Mouse (Mus musculus): ENCODE data around the gene 4930426L09Rik.
"Not testable (repeated sequence)": the region's sequence is repeated elsewhere in the genome, so short reads cannot be mapped to it uniquely, and the experiment has no call there.

Gene 4930426L09Rik

DNA sequence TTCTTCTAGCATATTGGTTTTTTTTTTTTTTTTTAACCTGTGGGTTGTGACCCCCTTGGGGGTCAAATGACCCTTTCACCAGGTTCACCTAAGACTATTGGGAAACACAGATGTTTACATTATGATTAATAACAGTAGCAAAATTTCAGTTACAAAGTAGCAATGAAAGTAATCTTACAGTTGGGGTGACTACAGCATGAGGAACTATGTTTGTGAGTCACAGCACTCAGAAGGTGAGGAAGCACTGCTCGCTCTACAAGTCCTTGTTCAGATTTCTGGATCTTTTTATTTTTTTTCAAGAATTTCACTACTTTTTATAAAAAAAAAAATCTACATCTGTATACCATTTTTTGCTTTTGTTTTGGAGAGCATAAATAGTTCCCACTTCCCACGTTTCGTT lies 26.6 kb upstream of the 4930426L09Rik start:
- DNase-seq: no peak

DNA sequence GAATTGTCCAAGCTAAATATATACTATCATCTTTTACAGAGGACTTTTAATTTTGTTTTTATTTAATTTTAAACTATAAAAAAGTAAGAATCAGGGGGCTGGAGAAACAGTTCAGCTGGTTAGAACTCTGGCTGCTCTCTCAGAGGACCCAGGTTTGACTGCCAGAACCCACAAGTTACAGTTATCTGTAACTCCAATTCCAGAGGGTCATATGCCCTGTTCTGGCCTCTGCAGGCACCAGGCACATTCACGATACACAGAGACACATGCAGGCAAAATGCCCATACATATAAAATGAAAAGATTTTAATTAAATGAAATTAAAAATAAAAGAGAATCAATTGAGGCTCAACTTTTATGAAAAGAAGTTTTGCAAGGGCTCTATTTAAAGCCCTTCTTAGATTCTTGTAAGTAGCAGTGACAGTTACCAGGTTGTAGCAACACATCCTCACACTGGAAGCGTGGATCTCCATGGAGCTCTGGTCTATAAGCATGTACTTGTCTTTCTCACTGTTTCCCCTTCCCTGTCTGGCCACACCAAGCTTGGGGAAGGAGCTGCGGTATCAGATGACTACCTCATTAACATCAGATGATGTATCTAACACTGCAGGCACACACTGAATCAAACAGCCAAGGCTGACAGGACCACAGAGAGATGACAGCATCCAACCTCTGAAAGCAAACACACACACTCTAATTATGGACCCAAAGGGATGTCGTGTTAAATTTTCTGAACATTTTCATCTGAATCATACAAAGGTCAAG lies 23.1 kb upstream of the 4930426L09Rik start:
- DNase-seq: no peak

DNA sequence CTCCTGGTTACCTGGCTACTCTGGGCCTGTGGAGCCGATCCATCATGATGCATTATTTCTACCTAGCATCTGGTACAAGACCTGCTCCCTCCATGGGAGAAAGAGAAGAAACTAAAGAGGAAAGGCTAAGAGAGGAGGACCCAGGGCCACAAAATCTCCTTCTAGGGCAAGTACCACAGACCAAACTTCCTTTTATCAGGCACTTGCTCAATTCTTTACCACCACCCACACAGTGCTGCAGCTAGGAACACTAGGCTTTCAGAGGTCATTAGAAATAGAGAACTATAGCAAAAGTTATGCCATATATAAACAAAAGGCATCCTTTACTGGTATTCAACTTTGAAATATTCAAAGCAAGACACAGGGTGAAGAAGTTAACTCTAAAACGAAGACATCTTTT lies 22.0 kb upstream of the 4930426L09Rik start:
- no peak for DNase-seq

DNA sequence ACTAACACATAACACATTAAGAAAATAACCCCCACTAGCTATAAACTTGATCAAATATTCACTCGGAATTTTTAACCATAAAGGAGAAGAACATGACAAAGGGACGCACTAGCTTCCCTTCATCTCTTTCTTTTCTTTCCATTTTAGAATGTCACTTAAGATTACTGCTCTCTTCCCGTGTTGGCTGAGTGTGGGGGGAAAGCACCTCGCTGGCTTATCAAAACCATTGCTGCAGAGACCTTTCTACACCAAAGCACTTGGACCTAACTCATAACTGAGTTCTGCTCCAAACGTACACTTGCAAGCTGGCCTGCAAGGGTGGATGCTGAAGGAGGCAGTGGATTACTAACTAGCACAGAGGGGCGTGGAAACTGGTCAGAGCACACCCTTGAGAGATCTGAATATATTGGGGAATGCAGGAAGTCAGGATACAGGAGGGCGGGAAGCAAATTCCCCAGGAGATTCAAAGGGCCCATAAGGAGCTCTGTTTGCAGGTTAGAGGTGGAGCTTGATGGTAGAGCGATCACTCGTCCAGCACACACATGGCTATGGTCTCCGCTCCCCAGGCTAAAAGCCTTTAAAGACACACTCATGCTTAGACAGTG lies 20.8 kb upstream of the 4930426L09Rik start:
- DNase-seq: no peak

DNA sequence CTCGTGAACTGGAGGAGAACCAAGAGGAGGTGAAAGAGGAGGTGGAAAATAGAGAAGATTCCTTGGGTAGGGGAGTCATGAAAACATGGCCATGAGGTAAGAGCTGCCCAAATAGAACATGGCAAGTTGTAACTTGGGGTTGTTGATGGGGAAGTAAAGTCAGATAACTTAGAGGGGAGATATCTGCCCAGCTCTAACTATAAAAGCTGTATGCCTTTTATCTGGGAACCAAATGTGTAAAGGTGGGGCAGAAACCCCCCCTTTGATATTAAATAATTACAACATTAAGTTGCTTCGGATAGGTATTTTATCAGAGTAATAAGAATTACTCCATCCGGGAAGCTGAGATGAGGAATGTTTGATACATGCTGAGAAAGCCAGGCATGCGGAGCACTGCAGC lies 19.1 kb upstream of the 4930426L09Rik start:
- no peak for DNase-seq

DNA sequence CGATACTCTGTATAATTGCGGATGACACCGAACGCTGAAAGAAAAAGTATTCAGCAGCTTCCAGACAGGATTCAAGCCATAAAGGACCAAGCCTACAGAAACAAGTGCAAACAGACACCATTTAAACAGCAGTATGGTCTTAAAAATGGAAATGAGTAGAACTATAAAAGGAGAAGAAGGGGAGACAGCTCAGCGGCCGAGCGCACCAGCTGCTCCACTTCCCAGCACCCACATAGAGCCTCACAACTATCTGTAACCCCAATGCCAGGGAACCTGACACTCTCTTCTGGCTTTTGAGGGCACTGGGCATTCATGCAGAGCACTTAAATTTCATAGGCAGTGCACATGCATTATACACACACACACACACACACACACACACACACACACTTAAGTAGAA lies 18.5 kb upstream of the 4930426L09Rik start:
- no peak for DNase-seq

DNA sequence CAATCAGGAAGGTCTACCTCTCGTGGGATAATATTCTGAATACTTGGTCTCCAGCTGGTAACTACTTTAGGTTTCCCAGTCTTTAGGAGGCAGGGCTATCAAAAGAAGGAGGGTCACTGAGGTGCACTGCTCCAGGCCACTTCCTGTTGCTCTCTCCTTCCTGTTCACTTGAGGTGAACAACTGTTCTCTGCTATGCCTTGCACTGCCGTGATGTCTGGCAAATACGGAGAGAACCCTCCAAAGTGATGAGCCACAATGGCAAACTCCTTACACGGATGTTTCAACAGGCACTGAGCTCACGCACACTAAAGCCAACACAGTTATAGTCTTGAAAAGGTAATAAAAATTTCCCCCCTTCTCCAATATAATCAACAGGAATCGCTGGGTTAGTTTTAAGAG lies 15.6 kb upstream of the 4930426L09Rik start:
- DNase-seq: no peak

DNA sequence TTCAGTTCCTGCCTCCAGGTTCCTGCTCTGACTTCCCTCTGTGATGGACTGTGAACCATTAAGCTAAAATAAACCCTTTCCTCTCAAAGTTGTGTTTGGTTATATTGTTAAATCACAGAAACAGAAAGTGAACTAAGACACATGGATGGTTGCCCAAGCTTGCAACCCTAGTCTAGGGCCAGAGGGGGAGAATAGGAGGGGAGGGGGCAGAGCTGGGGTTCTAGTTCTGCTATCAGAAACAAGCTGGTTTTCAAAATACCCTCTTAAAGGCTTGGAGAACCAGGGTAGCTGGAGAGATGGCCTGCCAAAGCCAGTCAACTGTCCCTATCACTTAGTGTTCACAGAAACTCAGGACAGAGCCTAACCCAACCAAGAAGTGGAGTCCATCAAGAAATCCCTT lies 14.6 kb upstream of the 4930426L09Rik start:
- no peak for DNase-seq

DNA sequence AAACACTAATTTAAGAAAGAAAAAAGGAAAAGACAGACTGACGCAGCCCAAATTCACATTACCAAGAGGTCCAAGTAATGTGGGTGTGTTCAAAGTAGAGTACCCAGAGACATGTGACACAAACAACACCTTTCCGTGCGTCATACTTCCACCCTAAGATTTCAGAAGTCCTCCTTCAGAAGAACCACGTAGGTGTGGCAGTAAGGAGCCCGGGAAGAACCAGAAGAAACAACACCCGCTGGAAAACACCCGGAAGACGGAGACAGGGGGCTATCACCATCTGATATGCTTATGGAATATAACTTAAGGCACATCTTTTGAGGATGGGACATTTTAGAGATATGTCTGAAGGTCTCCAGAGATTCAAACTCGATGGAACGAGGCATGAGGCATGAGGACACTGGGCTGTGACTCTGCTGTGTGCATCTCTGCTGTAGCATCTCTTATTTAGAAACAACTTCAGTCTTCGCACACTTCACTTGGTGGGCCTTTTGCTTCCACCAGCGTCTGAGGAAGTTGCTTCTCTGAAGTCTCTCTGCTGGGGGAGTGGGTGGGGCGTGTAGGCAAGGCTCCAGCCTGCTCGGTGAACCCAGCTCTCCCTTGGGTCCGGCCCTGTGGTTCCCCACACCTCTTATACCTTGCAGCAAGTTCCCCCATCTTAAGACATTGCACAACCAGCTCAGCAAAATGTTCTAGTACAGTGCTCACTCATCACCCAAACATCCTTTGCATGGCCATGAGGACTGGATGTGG lies 13.9 kb upstream of the 4930426L09Rik start:
- no peak for DNase-seq

DNA sequence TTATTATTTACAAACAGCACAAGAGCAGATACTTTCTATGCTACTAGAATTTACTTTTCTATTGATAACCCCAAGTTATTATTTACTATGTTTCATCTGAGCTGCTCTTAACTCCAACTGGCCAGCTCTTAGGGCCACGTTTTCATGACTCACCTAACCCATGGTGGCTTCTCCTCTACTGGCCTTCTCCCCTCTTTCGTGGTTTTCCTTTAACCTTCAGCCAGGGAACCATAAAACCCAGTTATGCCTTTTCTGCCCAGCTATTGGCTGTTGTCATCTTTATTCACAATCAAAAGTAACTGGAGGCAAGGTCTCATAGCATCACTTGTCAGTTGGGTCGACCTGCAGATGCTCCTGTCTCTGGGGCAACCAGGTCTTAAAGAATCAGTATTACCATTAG lies 12.6 kb upstream of the 4930426L09Rik start:
- no peak for DNase-seq

DNA sequence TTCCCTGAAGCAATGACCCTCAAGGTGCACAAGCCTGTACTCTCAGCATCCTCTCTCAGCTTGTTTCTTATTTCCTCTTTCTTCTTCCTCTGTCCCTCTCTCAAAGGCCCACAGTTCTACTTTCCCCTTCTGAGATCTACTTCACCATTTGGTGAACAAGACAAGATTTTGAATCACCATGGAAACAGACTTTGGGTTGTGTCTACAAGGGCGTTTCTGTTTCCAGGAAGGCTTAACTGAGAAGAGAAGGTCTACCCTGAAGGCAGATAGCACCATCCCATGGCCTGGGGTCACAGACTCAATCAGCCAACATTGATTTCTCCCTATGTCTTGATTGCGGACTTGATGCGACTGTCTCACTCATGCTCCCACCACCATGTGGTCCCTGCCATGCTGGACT lies 9.3 kb upstream of the 4930426L09Rik start:
- DNase-seq: no peak

DNA sequence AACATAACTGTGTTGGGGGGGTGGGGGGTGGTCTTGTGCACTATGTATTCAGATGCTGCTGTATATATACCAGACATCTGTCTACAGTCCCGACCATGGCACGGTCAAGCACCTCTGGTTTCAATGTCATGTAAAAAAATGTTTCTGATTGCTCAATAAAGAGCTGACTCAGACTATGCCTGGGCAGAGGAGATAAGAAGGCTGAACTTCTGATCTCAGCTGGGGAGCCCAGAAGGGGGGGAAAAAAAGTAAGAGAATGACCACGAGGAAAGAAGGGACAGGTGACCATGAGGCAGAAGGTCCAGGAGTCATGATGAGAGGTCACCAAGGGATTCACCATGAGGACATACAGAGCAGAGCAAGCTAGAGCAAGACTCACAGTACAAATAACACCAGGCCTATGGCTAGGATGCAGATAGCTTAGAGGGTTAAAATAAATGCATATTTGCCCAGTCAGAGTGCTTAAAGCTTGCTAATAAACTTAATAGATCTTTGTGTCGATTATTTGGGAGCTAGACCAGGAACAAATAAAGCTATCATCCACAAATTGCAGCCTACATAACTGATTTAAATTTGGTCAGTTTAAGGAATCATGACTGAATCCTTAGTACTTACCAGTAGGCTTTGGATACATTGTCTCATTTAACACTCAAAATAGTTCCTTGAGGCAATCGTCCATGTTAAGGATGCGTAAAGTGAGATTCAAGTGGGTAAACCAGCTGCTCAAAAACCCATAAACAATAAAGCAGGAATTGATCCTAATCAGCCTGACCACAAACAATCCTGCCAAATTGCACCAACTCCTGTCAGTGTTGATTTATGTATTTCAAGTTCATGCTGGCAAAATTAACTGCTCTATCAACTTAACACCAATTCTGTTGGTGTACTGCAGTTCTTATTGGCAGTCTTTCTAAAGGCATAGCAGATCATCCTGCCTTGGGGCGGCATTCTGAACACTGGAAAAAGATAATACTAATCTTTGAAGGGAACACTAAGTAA lies 5.3 kb upstream of the 4930426L09Rik start:
- no peak for DNase-seq

DNA sequence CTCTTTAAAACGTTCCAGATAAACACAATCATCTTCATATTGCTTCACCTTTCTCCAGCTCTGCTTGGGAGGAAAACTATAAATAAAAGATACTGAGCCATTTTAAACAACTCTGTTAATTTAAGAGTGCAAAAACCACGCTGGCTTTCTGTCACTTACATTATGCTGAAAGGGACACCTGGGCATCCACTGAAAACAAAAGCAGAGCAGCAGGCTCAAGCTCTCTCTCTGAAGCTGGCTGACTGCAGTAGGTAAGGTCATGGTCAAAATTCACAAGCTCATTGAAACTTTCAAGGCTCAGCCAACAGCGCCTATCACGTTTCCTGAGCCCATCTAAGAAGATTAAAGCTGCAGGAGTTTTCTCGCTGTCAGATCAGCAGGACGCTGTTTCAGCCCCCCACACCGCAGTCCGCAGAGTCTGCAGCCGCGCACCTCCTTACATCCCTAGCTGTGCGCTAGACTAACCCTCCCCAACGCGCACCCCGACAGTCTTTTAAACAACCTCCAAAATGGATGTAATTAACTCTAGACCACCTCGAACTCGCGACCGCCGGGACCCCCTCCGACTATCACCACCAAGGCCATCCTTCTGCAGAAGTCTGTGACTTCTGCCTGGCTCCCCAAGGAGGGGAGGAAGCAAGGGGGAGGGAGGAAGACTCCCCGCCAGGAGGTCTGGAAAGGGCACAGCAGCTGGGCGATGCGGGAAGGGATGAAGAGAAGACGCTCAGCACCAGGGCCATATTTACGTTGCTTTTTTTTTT lies 1.5 kb upstream of the 4930426L09Rik start:
- DNase-seq: peak; percentile 25 to 37

DNA sequence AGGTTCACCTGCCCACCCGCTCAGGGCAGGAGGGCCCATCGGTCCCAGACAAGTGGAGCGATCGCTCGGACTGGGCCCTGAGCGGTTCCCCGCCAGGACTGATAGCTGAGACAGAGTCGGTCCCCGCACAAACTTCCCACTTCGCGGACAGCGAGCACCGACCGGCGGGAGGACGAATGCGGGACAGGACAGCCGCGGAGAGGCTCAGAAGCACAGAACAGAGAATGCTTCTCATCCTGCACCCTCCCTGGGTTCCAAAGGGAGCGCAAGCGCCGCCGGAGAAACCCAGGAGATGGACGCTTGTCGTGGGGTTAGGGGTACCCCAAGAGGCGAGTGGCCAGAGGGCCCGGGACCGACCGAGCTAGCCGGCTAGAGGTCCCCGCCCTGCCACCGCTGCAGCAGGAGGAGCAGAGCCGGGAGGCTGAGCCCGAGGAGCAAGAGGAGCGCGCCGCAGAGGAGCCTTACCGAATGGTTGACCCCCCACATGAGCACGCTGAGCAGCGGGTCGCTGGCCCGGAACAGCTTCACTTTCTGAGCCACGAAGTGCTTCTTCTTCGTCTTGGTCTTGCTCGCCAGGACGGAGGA lies 664 bp upstream of the 4930426L09Rik start:
- DNase-seq: peak in 1 of 2 experiments; percentile 61

DNA sequence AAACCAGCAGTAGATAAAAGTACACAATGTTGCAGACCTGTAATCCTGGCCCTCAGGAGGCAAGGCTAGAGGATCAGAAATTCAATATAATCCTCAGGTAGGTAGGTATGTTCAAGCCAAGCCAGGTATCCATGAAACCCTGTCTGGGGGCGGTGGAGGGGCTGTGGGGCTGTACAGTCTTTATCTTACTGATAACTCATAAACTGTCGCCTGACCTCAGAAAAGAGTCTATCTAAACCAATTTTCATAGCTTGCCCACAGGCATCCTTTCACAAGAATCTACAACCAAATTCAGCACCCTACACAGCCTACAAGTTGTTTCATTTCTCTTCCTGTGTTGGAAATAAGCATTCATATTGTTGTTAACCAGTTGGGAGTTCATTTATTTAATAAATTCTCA lies 1.3 kb downstream of the 4930426L09Rik start:
- DNase-seq: no peak

DNA sequence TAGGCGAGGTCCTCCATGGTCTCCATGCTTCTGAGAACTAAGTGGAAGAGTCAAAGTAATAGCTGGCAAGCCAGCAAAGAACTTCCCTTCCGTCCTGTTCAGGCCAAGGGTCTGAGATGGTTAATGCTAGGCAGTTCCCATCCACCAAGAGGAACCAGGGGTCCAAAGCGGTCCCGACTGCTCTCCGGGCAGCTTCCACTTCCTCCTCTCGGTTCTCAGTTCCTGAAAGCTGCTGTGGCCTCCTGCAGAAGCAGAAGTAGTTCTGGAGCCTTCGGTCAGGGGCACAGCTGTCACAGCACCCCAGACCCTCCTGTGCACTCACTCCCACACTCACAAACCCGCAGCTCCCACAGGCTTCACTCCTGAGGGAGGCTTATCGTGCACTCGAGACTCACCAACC lies 6.7 kb downstream of the 4930426L09Rik start:
- no peak for DNase-seq

DNA sequence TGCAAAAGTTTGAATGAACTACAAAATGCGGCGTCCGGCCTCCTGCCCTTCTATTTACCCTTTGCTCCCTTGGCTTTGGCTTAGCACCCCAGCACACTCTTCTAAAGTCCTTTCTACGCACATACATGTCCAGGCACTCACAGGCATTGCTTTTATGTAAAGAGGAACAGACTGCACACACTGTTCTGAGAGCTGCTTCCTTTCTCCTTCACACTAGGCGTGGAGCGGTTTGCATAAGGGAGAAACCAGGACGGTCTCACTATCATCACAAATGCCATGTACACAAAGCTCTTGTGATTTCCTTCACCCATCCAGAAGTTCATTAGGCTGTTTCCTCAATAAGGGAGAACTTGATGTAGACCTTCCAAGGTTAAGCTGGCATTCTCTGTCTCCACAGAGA lies 8.0 kb downstream of the 4930426L09Rik start:
- DNase-seq: no peak

DNA sequence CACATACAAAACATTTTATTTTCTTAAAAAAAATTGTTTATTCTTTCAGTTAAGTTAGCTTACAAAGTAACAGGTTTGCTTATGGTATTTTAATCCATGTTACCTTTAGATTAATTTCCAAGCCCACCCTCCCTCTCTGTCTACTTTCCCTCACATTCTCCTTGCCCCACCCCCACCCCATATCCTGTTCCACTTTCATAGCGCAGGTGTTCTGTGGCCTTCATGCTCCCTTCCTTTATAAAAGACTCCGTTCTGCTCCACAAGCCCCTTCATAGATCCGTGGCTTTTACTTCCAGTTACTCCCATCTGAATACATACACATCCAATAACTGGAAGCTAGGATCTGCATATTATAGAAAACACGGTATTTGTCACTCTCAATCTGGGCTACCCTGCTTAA lies 9.4 kb downstream of the 4930426L09Rik start:
- DNase-seq: no peak

DNA sequence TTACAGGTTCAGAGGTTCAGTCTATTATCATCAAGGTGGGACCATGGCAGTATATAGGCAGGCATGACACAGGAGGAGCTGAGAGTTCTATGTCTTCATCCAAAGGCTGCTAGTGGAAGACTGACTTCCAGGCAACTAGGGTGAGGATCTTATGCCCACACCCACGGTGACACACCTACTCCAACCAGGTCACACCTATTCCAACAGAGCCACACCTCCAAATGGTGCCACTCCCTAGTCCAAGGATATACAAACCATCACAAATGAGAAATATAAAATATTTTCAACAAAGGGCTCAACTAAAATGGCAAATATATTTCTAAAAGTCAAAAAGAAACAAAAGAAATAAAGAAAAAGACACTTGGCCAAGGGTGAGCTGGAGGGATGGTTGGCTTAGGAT lies 12.4 kb downstream of the 4930426L09Rik start:
- DNase-seq: not testable (repeated sequence)

DNA sequence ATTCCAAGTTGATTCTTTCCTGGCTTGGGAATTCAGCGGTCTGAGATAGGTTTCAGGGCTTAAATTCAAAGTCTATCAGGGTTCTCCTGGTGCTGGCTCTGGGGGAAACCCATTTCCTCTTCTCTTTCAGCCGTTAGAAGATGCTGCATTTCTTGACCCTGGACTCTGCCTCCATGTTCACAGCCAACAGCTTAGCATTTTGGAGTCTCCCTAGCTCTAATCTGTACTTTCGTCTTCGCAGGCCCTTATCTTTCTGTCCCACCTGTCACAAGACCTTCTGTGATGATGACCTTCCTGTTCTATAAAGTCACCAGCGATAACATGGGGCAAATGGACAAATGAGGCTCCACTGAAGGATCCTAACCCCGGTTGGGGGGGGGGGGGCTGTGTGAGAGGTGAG lies 13.3 kb downstream of the 4930426L09Rik start:
- no peak for DNase-seq

DNA sequence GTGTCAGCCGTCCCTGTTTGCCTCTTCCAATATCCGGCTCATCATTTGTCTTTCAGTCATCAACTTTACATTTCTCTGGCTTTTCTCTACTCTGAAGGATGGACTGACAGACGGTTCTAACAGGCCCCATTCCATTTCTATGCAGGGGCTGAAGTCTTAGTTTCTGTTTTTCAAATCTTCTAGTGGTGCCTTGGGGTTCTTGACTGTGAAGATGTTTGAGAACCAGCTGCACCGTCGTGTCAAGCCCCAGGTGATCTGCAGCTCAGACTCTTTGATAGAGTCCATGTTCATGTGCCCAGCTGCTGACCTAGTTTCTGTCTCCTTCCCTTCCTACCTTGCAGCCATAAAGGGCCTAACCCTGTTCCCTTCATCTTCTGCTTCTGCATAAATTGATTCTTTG lies 18.2 kb downstream of the 4930426L09Rik start:
- DNase-seq: no peak

DNA sequence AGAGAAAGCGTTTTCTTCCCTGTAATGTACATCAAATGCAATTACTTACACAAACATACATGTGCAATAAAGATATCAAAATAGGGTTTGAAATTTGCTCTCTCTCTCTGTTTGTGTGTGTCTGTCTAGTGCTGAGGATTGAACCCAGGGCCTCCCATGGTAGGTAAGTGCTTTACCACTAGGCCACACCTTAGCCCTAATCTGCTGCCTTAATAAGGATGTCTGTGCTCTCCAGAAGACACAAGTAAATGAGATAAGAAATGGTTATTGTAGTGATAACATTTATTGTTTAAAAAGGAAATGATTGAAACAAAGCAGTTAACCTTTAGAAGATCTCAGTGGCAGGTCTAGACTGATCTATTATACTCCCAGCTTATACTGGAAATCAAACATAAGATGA lies 18.7 kb downstream of the 4930426L09Rik start:
- DNase-seq: no peak

All from cerebellum, postnatal 14 days (tissue).